8 mouse cellular contexts compared by ENCODE assay signal in genomic region chr3:135886659-135887027, GRCm38 (mm10).
DNase-seq lines count a peak whose midpoint lies in the region; ATAC-seq lines count a peak whose summit lies in the region.

No protein-coding gene starts in this region.

- H3K4me1 ChIP-seq in heart, embryonic 11.5 days (ENCODE audit: control insufficient read depth, insufficient read depth, low read length), result no peaks in the 10 kb centered on the region
- H3K4me1 ChIP-seq in forebrain, embryonic 13.5 days, result peaks cover 12% of the 10 kb centered on the region
- H3K4me1 ChIP-seq in hindbrain, embryonic 16.5 days (ENCODE audit: control insufficient read depth, insufficient read depth, low read depth, low read length), result peaks cover 4% of the 10 kb centered on the region
- peaks cover 9% of the 10 kb centered on the region for H3K4me1 ChIP-seq in midbrain, embryonic 13.5 days (replicated peaks)

- H3K27ac ChIP-seq in heart, embryonic 11.5 days (ENCODE audit: low read depth, low read length), result no peak overlapping the region
- H3K27ac ChIP-seq in forebrain, embryonic 13.5 days, result no peak overlapping the region
- H3K27ac ChIP-seq in hindbrain, embryonic 16.5 days (ENCODE audit: low read depth, low read length), result no peak overlapping the region
- H3K27ac ChIP-seq in midbrain, embryonic 13.5 days, result no peak overlapping the region

- DNase-seq in heart, adult 18-20 months, result peak; percentile 48 to 85
- peak; percentile 37 for DNase-seq in c-Kit-positive CD71-negative TER-119-negative erythroid progenitor cells, embryonic 14.5 days (ENCODE audit: low read depth)
- peak; percentile 90 to 91 for DNase-seq in left cerebral cortex, adult 18-20 months (ENCODE audit: low spot score in 2 of 2)
- peak; percentile 12 to 41 for DNase-seq in spleen, postnatal 36 days (ENCODE audit: low spot score in 2 of 2)

- WGBS in heart, embryonic 11.5 days (ENCODE audit: insufficient replicate concordance), result 51% methylated on average over 12 of the region's 12 CpGs
- 33% methylated on average over 12 of the region's 12 CpGs for WGBS in forebrain, embryonic 13.5 days
- WGBS in hindbrain, embryonic 16.5 days, result 30% methylated on average over 12 of the region's 12 CpGs
- 33% methylated on average over 12 of the region's 12 CpGs for WGBS in midbrain, embryonic 13.5 days

- no peak overlapping the region for H3K4me3 ChIP-seq in heart, embryonic 11.5 days (ENCODE audit: low read depth, low read length)
- H3K4me3 ChIP-seq in forebrain, embryonic 13.5 days, result no peak overlapping the region
- H3K4me3 ChIP-seq in hindbrain, embryonic 16.5 days (ENCODE audit: low read length), result no peak overlapping the region
- no peak overlapping the region for H3K4me3 ChIP-seq in midbrain, embryonic 13.5 days (replicated peaks)

- no peak overlapping the region for H3K9ac ChIP-seq in heart, embryonic 11.5 days (ENCODE audit: low read depth, low read length)
- no peak overlapping the region for H3K9ac ChIP-seq in forebrain, embryonic 13.5 days
- H3K9ac ChIP-seq in hindbrain, embryonic 16.5 days (ENCODE audit: low read depth, low read length), result no peak overlapping the region
- H3K9ac ChIP-seq in midbrain, embryonic 13.5 days (replicated peaks), result no peak overlapping the region

- no peak for ATAC-seq in heart, embryonic 11.5 days (replicated peaks; ENCODE audit: insufficient number of reproducible peaks, low FRiP score, low TSS enrichment)
- peak; percentile 32 for ATAC-seq in forebrain, embryonic 13.5 days
- ATAC-seq in hindbrain, embryonic 16.5 days, result peak; percentile 79
- ATAC-seq in midbrain, embryonic 13.5 days, result peak; percentile 47; the same call in 1 of the 2 replicates

- no peaks in the 10 kb centered on the region for H3K27me3 ChIP-seq in heart, embryonic 11.5 days (ENCODE audit: control insufficient read depth, insufficient read depth, low read length)
- H3K27me3 ChIP-seq in forebrain, embryonic 13.5 days, result no peaks in the 10 kb centered on the region
- no peaks in the 10 kb centered on the region for H3K27me3 ChIP-seq in hindbrain, embryonic 16.5 days (replicated peaks; ENCODE audit: control insufficient read depth, insufficient read depth, low read length)
- no peaks in the 10 kb centered on the region for H3K27me3 ChIP-seq in midbrain, embryonic 13.5 days

- H3K9me3 ChIP-seq in heart, embryonic 11.5 days (replicated peaks; ENCODE audit: control insufficient read depth, low read length), result no peaks in the 10 kb centered on the region
- H3K9me3 ChIP-seq in forebrain, embryonic 13.5 days (replicated peaks), result no peaks in the 10 kb centered on the region
- no peaks in the 10 kb centered on the region for H3K9me3 ChIP-seq in hindbrain, embryonic 16.5 days (ENCODE audit: control insufficient read depth, low read length)
- no peaks in the 10 kb centered on the region for H3K9me3 ChIP-seq in midbrain, embryonic 13.5 days

- H3K36me3 ChIP-seq in heart, embryonic 11.5 days (ENCODE audit: control insufficient read depth, insufficient read depth, low read length), result 0 out of 2 replicates have a peak, but pooled peaks cover 2% of the 10 kb centered on the region
- no peaks in the 10 kb centered on the region for H3K36me3 ChIP-seq in forebrain, embryonic 13.5 days (ENCODE audit: poor library complexity, severe bottlenecking)
- H3K36me3 ChIP-seq in hindbrain, embryonic 16.5 days (ENCODE audit: control insufficient read depth, insufficient read depth, low read length), result no peaks in the 10 kb centered on the region
- no peaks in the 10 kb centered on the region for H3K36me3 ChIP-seq in midbrain, embryonic 13.5 days

- H3K4me2 ChIP-seq in heart, embryonic 11.5 days, result no peak overlapping the region
- peak overlapping the region; percentile 28; the same call in 1 of the 2 replicates for H3K4me2 ChIP-seq in forebrain, embryonic 13.5 days
- H3K4me2 ChIP-seq in hindbrain, embryonic 16.5 days (ENCODE audit: low read length), result peak overlapping the region; percentile 28
- H3K4me2 ChIP-seq in midbrain, embryonic 13.5 days (replicated peaks), result no peak overlapping the region

Comparison
In these comparisons a context has a peak if more than half of its experiments do, and no peak if none do; other contexts are left out.
1. DNase-seq: peak in every context shown above with its lines; median percentile 90 in left cerebral cortex, adult 18-20 months; 66 in heart, adult 18-20 months; 37 in c-Kit-positive CD71-negative TER-119-negative erythroid progenitor cells, embryonic 14.5 days; 26 in spleen, postnatal 36 days.
2. H3K4me2 ChIP-seq: peak in forebrain, embryonic 13.5 days (single experiment) and hindbrain, embryonic 16.5 days (single experiment); none in heart, embryonic 11.5 days (single experiment) and midbrain, embryonic 13.5 days (single experiment).